Mouse (Mus musculus) left cerebral cortex, adult 2 months (tissue): ENCODE data around the gene Adamts20. TPM values are rescaled to one million over a fixed set of nuclear protein-coding genes. Genes with fewer than 3 reads are reported as not detected.

Experiments used
- DNase-seq, 2 experiments: peaks; one replicate each; pipeline ENCODE4 v3.0.0; 2021 to 2022; ENCODE audit warnings: low spot score in 2 of 2, mixed read lengths in 1 of 2; ENCODE audit errors: extremely low spot score in 1 of 2
- H3K27ac ChIP-seq: fragments of 200-600 bp; 2 replicates; pipeline ENCODE4 v1.8.1; 2022
- H3K4me3 ChIP-seq: fragments of 200-600 bp; 2 replicates; pipeline ENCODE4 v1.8.1; 2022
- CTCF ChIP-seq: fragments of 200-600 bp; IDR thresholded peaks from 2 replicates; pipeline ENCODE4 v1.8.1; 2022; ENCODE audit warnings: antibody characterized with exemption, mild to moderate bottlenecking, moderate library complexity
- intact Hi-C: fragments of 180-260 bp; cut with DNase I; formaldehyde crosslinking; loops from one replicate; pipeline ENCODE4 v1.15.1; 2025
- total RNA-seq, 2 experiments: library from RNA; stranded (reverse); gene quantifications; 2 replicates each; pipeline ENCODE4 v1.2.3; 2021

Adamts20 gene
- total RNA-seq, 2 experiments from 2014 or later, result 7.4 to 8.4 TPM

- intact Hi-C loops, result no loop called here
- H3K27ac ChIP-seq, result no peak overlapping the region
- TF ChIP-seq CTCF, result no peak
Measured at GRCm38 (mm10) chr15:94259497-94259896, 205.7 kb downstream of the Adamts20 start.

DNA sequence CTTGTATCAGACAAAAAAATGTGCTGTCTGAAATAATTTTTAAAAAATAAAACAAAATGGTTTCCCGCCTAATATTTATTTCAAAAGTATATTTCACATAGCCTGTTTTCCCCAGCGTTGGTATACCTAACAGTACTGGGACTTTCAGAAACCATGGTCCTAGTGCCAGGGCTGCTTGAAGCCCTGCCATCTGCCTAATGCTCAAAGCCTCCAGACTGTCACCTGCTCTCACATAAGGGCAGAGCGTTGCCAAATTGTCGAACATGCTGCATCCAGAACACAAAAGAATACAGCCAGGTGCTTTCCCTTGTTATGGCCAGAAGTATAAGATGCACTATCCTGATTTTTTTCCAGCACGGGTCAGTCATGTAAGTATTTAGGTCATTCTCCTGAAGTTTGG is 209.7 kb downstream of the Adamts20 start:
- no peak for DNase-seq
- Histone ChIP-seq H3K4me3 (no peak overlapping the region), H3K27ac (no peak overlapping the region)
- no peak for TF ChIP-seq CTCF
- intact Hi-C loops, result no loop called here

More at GRCm38 (mm10) chr15:94259497-94259896, 205.7 kb downstream of the Adamts20 start:
- no peak for DNase-seq
- no peak overlapping the region for H3K4me3 ChIP-seq

- H3K4me3 ChIP-seq, result no peak overlapping the region
- no peak overlapping the region for H3K27ac ChIP-seq
- intact Hi-C loops, result loop anchor here (5.0 kb wide), 2 partner anchors 423 to 658 kb away; partner anchors contain the start of gene Prickle1
Measured at GRCm38 (mm10) chr15:94254861-94255516, 210.2 kb downstream of the Adamts20 start.

GRCm38 (mm10) chr15:94254091-94254860 is 210.9 kb downstream of the Adamts20 start:
- intact Hi-C loops, result loop anchor here (5.0 kb wide), 2 partner anchors 422 to 657 kb away; partner anchors contain the start of gene Prickle1
- H3K27ac ChIP-seq, result peak overlapping the region; percentile 12; the same call in 1 of the 2 replicates
- DNase-seq, result no peak
- peak; percentile 35 for TF ChIP-seq CTCF
- H3K4me3 ChIP-seq, result no peak overlapping the region

More at GRCm38 (mm10) chr15:94254861-94255516, 210.2 kb downstream of the Adamts20 start:
- DNase-seq, result peak in 1 of 2 experiments; percentile 38
- TF ChIP-seq CTCF, result peak; percentile 30

DNA sequence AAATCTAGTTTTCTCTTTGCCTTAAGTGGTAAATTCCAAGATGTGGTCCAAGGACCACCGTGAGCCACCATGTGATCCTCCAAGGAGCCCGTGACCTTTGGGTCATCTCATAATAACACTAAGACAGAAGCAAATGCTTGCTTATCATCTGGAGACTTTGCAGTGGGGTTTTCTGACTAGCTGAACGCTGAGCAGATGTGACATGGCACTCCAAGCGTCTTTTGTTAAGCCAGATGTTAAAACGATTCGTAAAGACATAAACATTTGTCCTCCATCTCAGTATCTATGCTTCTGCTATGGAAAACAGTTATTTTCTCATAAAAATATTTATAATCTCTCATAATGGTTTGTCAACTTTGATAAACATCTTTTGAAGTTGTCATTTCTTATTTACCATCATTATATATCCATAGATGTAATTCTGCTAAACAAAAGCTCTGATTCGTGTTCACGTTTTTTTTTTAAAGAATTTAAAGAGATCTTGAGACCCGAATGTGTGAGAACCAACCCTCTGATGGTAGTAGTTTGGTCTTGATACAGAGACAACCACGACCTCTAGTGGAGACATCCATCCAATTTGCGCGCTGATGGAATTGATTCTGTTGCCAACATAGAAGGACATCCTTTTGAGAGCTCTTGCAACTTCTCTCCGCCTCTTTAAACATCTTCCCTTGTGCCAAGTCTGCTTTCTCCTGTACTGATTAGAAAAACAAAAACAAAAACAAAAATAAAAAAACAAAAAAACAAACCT is 212.1 kb downstream of the Adamts20 start:
- intact Hi-C loops, result loop anchor here (5.0 kb wide), 2 partner anchors 421 to 656 kb away; partner anchors contain the start of gene Prickle1
- DNase-seq, result peak in 1 of 2 experiments; percentile 40
- peak; percentile 62 for TF ChIP-seq CTCF
- Histone ChIP-seq H3K4me3 (no peak overlapping the region), H3K27ac (no peak overlapping the region; the same call in 1 of the 2 replicates)

DNA sequence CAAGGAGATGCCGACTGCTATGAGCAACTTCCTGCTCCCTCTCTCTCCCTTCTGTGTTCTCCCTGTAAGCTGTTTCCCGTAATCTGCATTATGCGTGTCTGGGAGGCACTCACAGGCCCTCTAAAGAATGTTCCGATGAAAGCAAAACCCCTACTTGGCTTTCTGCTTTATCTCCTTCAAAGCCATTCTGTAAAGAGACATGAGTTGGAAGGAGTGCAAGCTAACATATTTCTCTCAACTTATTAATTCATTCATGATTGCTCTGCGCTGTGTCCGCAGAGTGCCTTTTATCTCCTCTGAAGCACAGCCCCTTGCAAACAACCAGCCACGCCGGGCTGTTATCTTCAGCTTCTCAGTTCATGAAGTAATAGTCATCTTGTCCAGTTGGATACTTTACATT is 215.5 kb downstream of the Adamts20 start:
- no peak overlapping the region for H3K4me3 ChIP-seq
- no peak for TF ChIP-seq CTCF
- intact Hi-C loops, result loop anchor here (5.0 kb wide), 2 partner anchors 417 to 652 kb away; partner anchors contain the start of gene Prickle1
- no peak for DNase-seq
- no peak overlapping the region for H3K27ac ChIP-seq

DNA sequence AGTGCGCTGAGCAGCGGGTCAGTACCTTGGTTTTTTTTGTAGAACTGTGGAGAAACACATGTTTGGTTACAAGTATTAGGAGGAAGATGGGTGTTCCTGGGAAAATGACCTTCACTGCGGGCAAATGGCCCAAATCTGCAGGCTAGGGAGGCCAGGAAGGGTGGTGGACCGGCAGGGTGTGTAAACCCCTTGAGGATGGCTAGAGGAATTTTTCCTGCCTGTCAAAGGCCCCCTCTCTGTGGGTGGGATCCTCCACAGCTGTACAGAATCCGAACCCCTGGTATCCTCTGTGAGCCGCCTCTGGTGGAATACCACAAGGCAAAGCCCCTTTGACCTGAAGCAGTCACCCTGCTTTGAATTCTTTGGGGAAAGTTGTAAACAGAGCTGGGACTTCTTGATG is 216.8 kb downstream of the Adamts20 start:
- TF ChIP-seq CTCF, result no peak
- Histone ChIP-seq H3K4me3 (no peak overlapping the region), H3K27ac (no peak overlapping the region)
- intact Hi-C loops, result no loop called here
- DNase-seq, result no peak

DNA sequence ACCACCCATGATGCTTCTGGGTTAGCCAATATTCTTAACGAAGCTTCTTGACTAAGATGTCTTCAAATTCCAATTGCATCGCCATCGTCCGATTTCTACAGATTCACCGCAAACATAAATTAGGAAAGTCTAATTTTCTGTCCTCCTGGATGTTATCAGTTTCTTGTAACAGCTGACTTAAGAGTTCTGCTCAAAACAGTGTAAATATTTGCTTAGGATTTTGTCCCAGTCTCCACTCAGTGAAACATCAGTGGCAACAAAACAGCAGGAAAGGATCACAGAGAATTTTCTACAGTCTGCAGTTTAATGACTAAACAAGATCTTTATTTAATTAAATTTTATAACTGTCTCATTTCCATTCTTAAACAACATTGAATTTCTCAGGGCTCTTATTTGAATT is 218.5 kb downstream of the Adamts20 start:
- no peak for DNase-seq
- TF ChIP-seq CTCF, result no peak
- no peak overlapping the region for H3K4me3 ChIP-seq
- intact Hi-C loops, result no loop called here
- no peak overlapping the region for H3K27ac ChIP-seq

DNA sequence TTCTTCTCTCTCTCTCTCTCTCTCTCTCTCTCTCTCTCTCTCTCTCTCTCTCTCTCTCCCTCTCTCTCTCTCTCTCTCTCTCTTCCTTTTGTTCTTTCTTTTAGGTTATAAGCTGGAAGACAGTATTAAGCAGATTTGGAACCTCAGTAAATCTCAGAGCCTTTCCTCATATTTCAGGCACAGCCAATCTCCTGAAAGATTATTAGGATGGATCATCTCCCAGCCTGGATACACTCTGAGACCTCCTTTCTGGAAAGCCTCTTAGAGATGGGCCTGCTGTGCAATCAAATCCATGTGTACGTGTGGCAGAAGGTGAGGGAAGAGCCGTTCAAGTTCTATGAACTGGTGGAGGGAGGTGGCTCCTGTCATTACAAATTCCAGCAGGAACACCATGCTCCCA is 220.9 kb downstream of the Adamts20 start:
- no peak for DNase-seq
- no peak for TF ChIP-seq CTCF
- intact Hi-C loops, result no loop called here
- H3K4me3 ChIP-seq, result no peak overlapping the region
- H3K27ac ChIP-seq, result no peak overlapping the region

- DNase-seq, result no peak
- Histone ChIP-seq H3K4me3 (no peak overlapping the region), H3K27ac (no peak overlapping the region)
- TF ChIP-seq CTCF, result no peak
- intact Hi-C loops, result no loop called here
Measured at GRCm38 (mm10) chr15:94242133-94242532, 223.1 kb downstream of the Adamts20 start.

GRCm38 (mm10) chr15:94239637-94240036 is 225.6 kb downstream of the Adamts20 start:
- Histone ChIP-seq H3K4me3 (no peak overlapping the region), H3K27ac (no peak overlapping the region)
- no peak for DNase-seq
- TF ChIP-seq CTCF, result peak; percentile 56
- intact Hi-C loops, result no loop called here

- intact Hi-C loops, result no loop called here
- Histone ChIP-seq H3K4me3 (no peak overlapping the region), H3K27ac (no peak overlapping the region)
- no peak for TF ChIP-seq CTCF
- DNase-seq, result no peak
Measured at GRCm38 (mm10) chr15:94239127-94239526, 226.1 kb downstream of the Adamts20 start.
